Mouse (Mus musculus) G1E-ER4 (cell line): ENCODE results near the gene Pfkfb2. TPM values are rescaled to one million over a fixed set of nuclear protein-coding genes. Genes with fewer than 3 reads are reported as not detected.

Source experiments
- GATA1 ChIP-seq: IDR thresholded peaks from one replicate; pipeline ENCODE4 v1.8.0; 2012; ENCODE audit warnings: low read length, inconsistent platforms
- polyA plus RNA-seq: library from polyadenylated mRNA; stranded (reverse); fragments of >175 nt; gene quantifications from 2 replicates; pipeline ENCODE4 v1.2.3, GENCODE M21; 2012

Pfkfb2 gene
- polyA plus RNA-seq, 1 experiment, result 5.0 TPM

GRCm38 (mm10) chr1:130724206-130724605 lies 4.8 kb downstream of the Pfkfb2 start:
- no peak for TF ChIP-seq GATA1

GRCm38 (mm10) chr1:130717291-130717871 lies 11.7 kb downstream of the Pfkfb2 start, which contains the start of gene Yod1:
TSS of gene Yod1 (plus strand) at chr1:130717327.
- TF ChIP-seq GATA1, result no peak

DNA sequence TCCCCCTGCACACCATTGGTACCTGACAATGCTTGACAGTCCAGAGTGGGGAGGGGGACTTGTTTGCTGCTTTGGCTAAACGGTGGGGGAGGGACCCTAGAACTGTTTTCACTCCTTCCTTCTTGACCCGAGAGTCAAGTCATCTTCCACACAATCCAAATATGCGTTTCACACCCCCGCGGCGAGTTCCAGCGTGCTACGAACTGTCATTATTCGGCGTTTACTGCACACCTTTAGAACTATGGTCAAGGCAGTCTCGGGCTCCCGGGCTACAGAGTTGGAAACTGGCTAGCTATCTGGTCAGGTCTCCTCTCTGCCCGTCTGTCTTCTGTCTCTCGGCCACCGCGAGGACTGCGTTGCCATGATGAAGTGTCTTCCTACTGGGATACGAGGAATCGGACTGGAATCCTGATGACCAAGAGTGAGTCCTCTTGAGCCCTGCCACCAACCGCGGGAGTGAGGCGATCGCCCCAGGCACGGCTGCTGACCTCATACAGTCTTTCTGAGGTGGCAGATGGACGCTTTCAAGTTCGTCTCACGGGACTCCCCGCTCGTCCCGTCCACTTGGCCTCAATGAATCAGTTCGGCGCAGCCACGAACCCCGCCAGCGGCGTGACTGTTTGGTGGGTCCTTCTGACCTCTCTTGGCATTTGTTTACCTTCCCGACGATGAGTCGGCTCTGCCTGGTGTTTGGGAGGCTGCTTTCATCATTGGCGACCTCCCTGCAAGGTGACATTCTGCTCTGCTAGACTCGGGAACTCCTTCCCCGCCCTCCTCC lies 12.4 kb downstream of the Pfkfb2 start:
- no peak for TF ChIP-seq GATA1

DNA sequence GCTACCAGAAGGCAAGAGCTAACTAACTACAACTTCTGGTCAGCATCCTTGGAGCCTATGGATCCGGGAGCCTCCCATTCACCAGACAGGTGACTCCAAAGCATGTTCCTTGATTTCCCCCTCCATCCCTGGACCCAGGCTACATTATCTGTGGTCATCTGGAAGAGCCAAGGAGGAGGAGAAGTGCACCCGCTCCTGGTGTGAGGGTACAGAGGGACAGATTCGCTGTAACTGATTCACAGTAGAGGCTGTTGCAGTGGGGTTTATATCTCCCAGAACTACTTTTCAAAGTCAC lies 12.9 kb downstream of the Pfkfb2 start:
- no peak for TF ChIP-seq GATA1

DNA sequence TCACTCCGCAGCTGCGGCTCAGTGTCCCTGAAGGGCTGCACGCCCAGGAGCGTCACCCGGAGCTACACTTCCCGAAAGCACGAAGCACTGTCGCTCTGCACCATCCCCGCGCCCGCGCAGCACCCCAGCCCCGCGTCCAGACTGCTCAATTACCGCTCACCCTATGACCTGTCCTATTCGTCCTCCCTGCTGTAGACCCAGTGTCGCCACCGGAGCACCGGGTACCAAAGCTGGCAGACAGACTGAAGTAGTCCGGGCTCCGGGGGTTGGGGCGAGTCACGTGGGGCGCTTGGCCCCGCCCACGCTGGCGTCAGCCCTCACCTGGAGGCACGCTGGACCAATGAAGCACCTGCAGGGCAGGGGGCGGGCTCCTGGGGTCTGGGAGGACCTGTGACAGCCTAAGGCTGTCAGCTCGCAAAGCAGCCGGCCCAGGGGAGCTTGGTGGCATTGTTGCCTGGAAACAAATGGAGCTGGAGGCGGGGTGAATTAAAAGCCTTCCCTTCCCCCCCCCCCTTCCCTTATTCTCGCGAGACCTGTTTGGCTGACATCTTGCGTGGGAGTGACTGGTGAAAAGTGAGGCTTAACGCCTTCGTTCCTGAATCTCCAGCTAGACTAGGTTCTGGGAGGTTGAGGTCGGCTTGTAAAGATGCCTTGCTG lies 13.4 kb downstream of the Pfkfb2 start, which contains the start of gene Gm29427:
TSS of gene Gm29427 (minus strand) at position 239 of the 657 bp plus-strand sequence.
- no peak for TF ChIP-seq GATA1

DNA sequence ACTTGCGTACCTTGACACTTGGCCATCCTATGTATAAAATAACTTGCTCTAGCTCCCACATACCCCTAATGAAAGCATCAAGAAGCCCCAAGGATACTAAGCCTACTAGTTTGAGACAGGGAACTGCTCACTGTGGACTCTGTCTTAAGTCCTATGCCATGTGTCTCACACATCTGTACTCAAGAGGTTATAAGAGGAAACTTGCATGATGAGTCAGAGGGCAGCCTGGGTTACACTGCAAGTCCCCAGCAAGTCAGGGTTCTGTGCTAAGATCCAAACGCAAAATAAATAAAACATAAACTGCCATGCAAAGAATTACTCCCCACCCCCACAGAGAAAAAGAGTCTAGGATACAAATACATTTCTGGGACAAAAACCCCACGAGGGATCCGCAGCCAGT lies 15.0 kb downstream of the Pfkfb2 start:
- no peak for TF ChIP-seq GATA1

DNA sequence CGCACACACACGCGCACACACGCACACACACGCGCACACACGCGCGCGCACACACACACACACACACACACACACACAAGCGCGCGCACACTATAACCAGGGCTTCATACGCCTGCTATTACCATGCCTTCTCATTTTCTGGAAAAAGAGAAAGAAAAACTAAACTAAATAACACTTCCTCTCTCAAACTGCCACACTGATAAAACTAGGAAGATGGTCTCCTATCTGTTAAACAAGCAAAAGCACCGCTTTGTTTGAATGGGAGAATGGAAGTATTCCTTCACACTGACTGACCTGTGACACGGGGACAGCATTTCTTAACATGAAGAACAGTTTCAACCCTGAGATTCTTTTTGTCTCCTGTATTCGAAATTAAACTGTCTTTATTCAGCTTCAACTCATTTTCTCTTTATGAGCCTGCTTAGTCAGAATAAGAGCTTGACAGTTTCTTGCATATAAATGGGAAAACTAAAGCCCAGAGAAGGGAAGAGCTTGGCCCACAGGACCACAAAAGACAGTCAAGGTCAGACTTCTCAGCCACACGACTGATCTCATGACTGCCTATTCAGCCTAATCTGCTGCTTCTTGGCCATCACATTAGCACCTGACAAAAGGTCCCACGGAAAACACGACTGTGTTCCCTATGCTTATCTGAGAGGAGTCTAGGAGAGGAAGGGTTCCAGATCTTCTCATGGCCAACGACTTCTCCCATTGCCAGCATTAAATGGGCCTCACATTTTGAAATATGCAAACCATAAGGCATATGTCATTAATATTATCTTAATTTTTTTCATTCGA lies 18.6 kb downstream of the Pfkfb2 start:
- TF ChIP-seq GATA1, result no peak

DNA sequence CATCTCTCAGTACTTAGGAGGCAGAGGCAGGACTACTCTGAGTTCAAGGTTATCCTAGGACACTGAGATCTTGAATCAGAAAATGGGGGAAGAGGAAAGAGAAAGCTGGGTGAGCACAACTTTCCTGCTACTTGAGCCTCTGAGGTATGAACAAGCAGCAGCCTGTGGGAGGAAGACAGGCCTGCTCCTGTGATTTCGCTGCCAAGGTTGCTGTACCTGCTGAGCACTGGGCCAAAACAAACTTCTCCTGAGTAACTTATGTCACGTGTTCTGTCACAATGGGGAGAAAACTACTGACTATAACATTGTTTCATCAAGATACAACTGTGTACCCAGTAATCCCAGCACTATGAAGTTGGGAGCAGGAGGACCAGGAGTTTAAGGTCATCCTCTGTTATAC lies 25.4 kb downstream of the Pfkfb2 start:
- TF ChIP-seq GATA1, result no peak

DNA sequence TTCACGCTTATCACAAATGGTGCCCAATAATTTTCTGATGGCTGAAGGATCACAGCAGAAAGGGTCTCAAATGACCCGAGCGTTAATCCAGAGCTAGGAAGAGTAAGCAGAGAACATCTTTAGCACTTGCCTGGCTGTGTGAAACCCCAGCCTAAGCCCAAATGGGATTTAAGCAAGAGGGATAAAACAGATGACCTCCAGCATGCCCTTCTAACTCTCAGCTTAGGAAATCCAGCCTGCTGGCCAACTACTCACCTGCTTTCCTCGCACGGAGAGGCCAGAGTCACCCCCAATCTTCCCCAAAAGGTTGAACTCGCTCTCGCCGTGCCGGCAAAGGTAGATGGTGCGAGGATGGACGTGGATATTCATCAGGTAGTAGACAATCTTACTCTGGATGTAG lies 27.1 kb downstream of the Pfkfb2 start:
- no peak for TF ChIP-seq GATA1

DNA sequence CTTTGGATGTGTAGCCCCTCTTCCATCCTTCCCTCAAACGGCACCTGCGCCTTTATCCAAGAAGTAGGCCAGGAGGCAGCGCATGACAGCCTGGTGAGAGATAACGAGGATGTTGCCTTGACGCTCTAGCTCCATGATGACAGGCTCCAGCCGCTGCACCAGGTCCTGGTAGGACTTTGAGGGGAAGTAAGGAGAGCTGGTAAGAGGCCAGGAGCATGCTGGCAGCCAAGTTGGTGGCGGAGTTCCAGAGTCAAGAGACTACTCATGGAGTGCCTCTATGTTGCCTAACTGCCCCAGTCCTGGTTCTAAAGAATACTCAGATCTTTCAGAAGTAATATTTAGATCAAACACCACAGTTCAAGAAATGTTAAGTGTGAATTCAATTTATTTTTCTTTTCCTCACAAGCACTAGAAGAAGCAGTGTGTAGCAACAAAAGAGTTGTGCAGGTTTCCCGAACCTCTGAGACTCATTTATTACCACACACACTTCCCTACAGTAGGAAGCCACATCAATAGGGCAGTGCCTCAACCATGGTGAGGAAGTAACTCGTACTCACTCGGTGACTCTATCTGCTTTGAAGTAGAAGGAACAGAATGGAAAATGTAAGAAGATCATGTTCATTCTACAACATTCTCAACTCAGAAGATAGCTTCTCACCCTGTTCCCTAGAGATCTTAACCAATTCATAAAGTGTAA lies 29.0 kb downstream of the Pfkfb2 start:
- no peak for TF ChIP-seq GATA1

GRCm38 (mm10) chr1:130698601-130699000 lies 30.5 kb downstream of the Pfkfb2 start:
- no peak for TF ChIP-seq GATA1

- TF ChIP-seq GATA1, result no peak
These were observed 45.1 kb downstream of the Pfkfb2 start for GRCm38 (mm10) chr1:130683905-130684304.

DNA sequence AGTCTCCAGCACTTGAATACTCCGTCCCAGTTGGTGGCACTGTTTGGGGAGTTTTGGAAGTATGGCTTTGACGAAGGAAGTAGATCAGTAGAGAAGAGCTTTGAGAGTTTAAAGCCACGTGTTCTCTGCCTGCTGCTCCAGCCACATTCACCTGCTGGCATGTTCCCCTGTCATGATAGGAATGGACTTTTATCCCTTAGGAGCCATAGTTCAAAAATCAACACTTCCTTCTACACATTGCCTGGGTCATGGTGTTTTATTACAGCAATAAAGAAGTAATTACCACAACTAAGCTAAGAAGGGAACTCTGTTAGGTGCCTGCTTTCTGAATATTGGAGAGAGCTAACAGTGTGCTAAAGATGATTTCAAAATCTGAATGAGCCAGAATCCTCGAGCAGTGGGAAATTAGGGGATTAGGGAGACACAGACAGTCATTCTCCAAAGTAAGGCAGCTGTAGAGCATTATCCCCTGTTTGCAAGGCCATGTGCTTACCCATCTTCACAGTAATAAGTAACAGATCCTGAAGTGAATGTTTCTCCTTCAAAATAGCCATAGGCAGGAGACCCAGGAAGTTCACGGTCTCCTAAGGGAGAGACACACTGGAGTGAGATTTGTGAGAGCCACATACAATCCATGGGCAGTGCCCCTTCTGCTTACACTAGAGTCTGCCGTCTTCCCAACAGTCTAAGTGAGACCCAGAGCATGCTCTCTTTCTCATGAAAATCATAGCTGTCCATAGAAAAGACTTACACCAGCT lies 47.2 kb downstream of the Pfkfb2 start:
- TF ChIP-seq GATA1, result no peak

DNA sequence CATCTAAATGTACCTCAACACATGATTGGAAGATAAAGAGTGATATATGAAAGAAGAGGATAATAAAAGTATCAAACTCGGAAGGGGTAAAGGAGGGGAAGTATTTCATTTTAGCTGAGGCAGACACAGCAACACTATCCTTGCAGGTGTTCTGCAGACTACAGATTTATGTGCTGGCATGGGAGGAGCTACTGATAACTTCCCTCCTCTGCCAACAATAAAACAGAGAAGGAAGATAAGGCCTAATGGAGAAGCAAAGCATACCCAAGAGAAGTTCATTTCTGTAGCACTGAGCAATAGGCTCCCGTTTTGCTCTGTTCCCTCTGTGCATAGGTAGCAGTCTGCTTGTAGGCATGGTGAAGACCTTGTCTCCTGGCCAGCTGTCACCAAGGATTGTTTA lies 48.0 kb downstream of the Pfkfb2 start:
- no peak for TF ChIP-seq GATA1

GRCm38 (mm10) chr1:130678551-130678950 lies 50.5 kb downstream of the Pfkfb2 start:
- no peak for TF ChIP-seq GATA1
